Mouse (Mus musculus): ENCODE data around the gene Mylip. TPM values are rescaled to one million over a fixed set of nuclear protein-coding genes. Genes with fewer than 3 reads are reported as not detected.

Mylip gene
- polyA plus RNA-seq, 1 experiment from 2014 or later = 8.4 TPM

- H3K9ac ChIP-seq (replicated peaks) = no peak overlapping the region
- H3K4me2 ChIP-seq = no peak overlapping the region
- no peaks in the 10 kb centered on the region for H3K4me1 ChIP-seq
- H3K9me3 ChIP-seq (replicated peaks) = no peaks in the 10 kb centered on the region
- no peaks in the 10 kb centered on the region for H3K27me3 ChIP-seq (replicated peaks)
- ATAC-seq (ENCODE audit: low FRiP score) = no peak
- H3K27ac ChIP-seq (replicated peaks) = no peak overlapping the region
- 97% methylated on average over 2 of the region's 2 CpGs for WGBS
- H3K4me3 ChIP-seq (replicated peaks) = no peak overlapping the region
- no peaks in the 10 kb centered on the region for H3K36me3 ChIP-seq
These were observed 17.1 kb upstream of the Mylip start for GRCm38 (mm10) chr13:45372456-45372855.

GRCm38 (mm10) chr13:45374846-45375245 is 14.7 kb upstream of the Mylip start:
- no peak overlapping the region for H3K4me2 ChIP-seq
- no peaks in the 10 kb centered on the region for H3K4me1 ChIP-seq
- H3K27me3 ChIP-seq (replicated peaks) = no peaks in the 10 kb centered on the region
- ATAC-seq (ENCODE audit: low FRiP score) = no peak
- no peaks in the 10 kb centered on the region for H3K9me3 ChIP-seq (replicated peaks)
- no peak overlapping the region for H3K9ac ChIP-seq (replicated peaks)
- no peaks in the 10 kb centered on the region for H3K36me3 ChIP-seq
- 35% methylated on average over 6 of the region's 6 CpGs for WGBS
- H3K27ac ChIP-seq (replicated peaks) = no peak overlapping the region
- no peak overlapping the region for H3K4me3 ChIP-seq (replicated peaks)

- Histone ChIP-seq H3K4me2 (no peak overlapping the region), H3K36me3 (no peaks in the 10 kb centered on the region), H3K9ac (replicated peaks) (no peak overlapping the region), H3K27ac (replicated peaks) (no peak overlapping the region), H3K9me3 (replicated peaks) (no peaks in the 10 kb centered on the region), H3K4me1 (no peaks in the 10 kb centered on the region), H3K27me3 (replicated peaks) (no peaks in the 10 kb centered on the region), H3K4me3 (replicated peaks) (no peak overlapping the region)
- no peak for ATAC-seq (ENCODE audit: low FRiP score)
- WGBS = 80% methylated on average over 7 of the region's 7 CpGs
These were observed 7.3 kb upstream of the Mylip start for GRCm38 (mm10) chr13:45382208-45382607.

GRCm38 (mm10) chr13:45384636-45385035 is 4.9 kb upstream of the Mylip start:
- H3K9ac ChIP-seq (replicated peaks) = no peak overlapping the region
- H3K4me3 ChIP-seq (replicated peaks) = no peak overlapping the region
- no peaks in the 10 kb centered on the region for H3K27me3 ChIP-seq (replicated peaks)
- H3K4me2 ChIP-seq = no peak overlapping the region
- H3K4me1 ChIP-seq = no peaks in the 10 kb centered on the region
- H3K9me3 ChIP-seq (replicated peaks) = no peaks in the 10 kb centered on the region
- 93% methylated on average over 2 of the region's 2 CpGs for WGBS
- H3K36me3 ChIP-seq = no peaks in the 10 kb centered on the region
- H3K27ac ChIP-seq (replicated peaks) = no peak overlapping the region
- ATAC-seq (ENCODE audit: low FRiP score) = no peak

- no peak overlapping the region for H3K27ac ChIP-seq (replicated peaks)
- H3K4me3 ChIP-seq (replicated peaks) = no peak overlapping the region
- H3K27me3 ChIP-seq (replicated peaks) = no peaks in the 10 kb centered on the region
- H3K9ac ChIP-seq (replicated peaks) = no peak overlapping the region
- no peaks in the 10 kb centered on the region for H3K9me3 ChIP-seq (replicated peaks)
- H3K4me1 ChIP-seq = peaks cover 6% of the 10 kb centered on the region
- WGBS = 91% methylated on average over 6 of the region's 6 CpGs
- no peaks in the 10 kb centered on the region for H3K36me3 ChIP-seq
- no peak for ATAC-seq (ENCODE audit: low FRiP score)
- H3K4me2 ChIP-seq = no peak overlapping the region
These were observed 4.0 kb upstream of the Mylip start for GRCm38 (mm10) chr13:45385521-45385920.

GRCm38 (mm10) chr13:45386253-45386652 is 3.3 kb upstream of the Mylip start:
- ATAC-seq (ENCODE audit: low FRiP score) = no peak
- 90% methylated on average over 14 of the region's 14 CpGs for WGBS
- Histone ChIP-seq H3K27me3 (replicated peaks) (no peaks in the 10 kb centered on the region), H3K4me3 (replicated peaks) (no peak overlapping the region), H3K4me1 (peaks cover 13% of the 10 kb centered on the region), H3K4me2 (no peak overlapping the region), H3K36me3 (no peaks in the 10 kb centered on the region), H3K9ac (replicated peaks) (no peak overlapping the region), H3K27ac (replicated peaks) (no peak overlapping the region), H3K9me3 (replicated peaks) (no peaks in the 10 kb centered on the region)

- Histone ChIP-seq H3K4me2 (no peak overlapping the region), H3K9me3 (replicated peaks) (no peaks in the 10 kb centered on the region), H3K36me3 (no peaks in the 10 kb centered on the region), H3K27me3 (replicated peaks) (no peaks in the 10 kb centered on the region), H3K9ac (replicated peaks) (no peak overlapping the region), H3K27ac (replicated peaks) (no peak overlapping the region), H3K4me1 (peaks cover 13% of the 10 kb centered on the region), H3K4me3 (replicated peaks) (no peak overlapping the region)
- no peak for ATAC-seq (ENCODE audit: low FRiP score)
- 98% methylated on average over 4 of the region's 4 CpGs for WGBS
These were observed 2.3 kb upstream of the Mylip start for GRCm38 (mm10) chr13:45387231-45387630.

- no peak for ATAC-seq (ENCODE audit: low FRiP score)
- WGBS = 81% methylated on average over 16 of the region's 16 CpGs
- no peaks in the 10 kb centered on the region for H3K36me3 ChIP-seq
These were observed 1.2 kb upstream of the Mylip start for GRCm38 (mm10) chr13:45388254-45388805.

GRCm38 (mm10) chr13:45388889-45389288 is 653 bp upstream of the Mylip start:
- no peaks in the 10 kb centered on the region for H3K9me3 ChIP-seq (replicated peaks)
- WGBS = 41% methylated on average over 4 of the region's 4 CpGs
- H3K27me3 ChIP-seq (replicated peaks) = no peaks in the 10 kb centered on the region
- H3K36me3 ChIP-seq = no peaks in the 10 kb centered on the region
- H3K4me2 ChIP-seq = peak overlapping the region; percentile 95
- 0 out of 2 replicates have a peak overlapping the region, but pooled peaks have one; percentile 23 for H3K9ac ChIP-seq (replicated peaks)
- H3K4me1 ChIP-seq = peaks cover 14% of the 10 kb centered on the region
- no peak for ATAC-seq (ENCODE audit: low FRiP score)
- peak overlapping the region; percentile 75 for H3K4me3 ChIP-seq (replicated peaks)
- 0 out of 2 replicates have a peak overlapping the region, but pooled peaks have one; percentile 10 for H3K27ac ChIP-seq (replicated peaks)

More at GRCm38 (mm10) chr13:45388254-45388805, 1.2 kb upstream of the Mylip start:
- Histone ChIP-seq H3K9me3 (replicated peaks) (no peaks in the 10 kb centered on the region), H3K27me3 (replicated peaks) (no peaks in the 10 kb centered on the region), H3K4me1 (peaks cover 13% of the 10 kb centered on the region), H3K27ac (replicated peaks) (no peak overlapping the region), H3K9ac (replicated peaks) (no peak overlapping the region), H3K4me3 (replicated peaks) (no peak overlapping the region), H3K4me2 (no peak overlapping the region)

- no peak; the same call in 1 of the 2 replicates for ATAC-seq (ENCODE audit: low FRiP score)
- H3K27me3 ChIP-seq (replicated peaks) = no peaks in the 10 kb centered on the region
- no peaks in the 10 kb centered on the region for H3K9me3 ChIP-seq (replicated peaks)
- peak overlapping the region; percentile 82; the same call in 1 of the 2 replicates for H3K27ac ChIP-seq (replicated peaks)
- peak overlapping the region; percentile 75 for H3K4me3 ChIP-seq (replicated peaks)
- peak overlapping the region; percentile 95 for H3K4me2 ChIP-seq
- peak overlapping the region; percentile 74 for H3K9ac ChIP-seq (replicated peaks)
- 3% methylated on average over 25 of the region's 25 CpGs for WGBS
- no peaks in the 10 kb centered on the region for H3K36me3 ChIP-seq
- peaks cover 21% of the 10 kb centered on the region for H3K4me1 ChIP-seq
These were observed 895 bp downstream of the Mylip start for GRCm38 (mm10) chr13:45390312-45390961.

- Histone ChIP-seq H3K4me1 (peaks cover 21% of the 10 kb centered on the region), H3K36me3 (no peaks in the 10 kb centered on the region), H3K4me3 (replicated peaks) (peak overlapping the region; percentile 75), H3K27ac (replicated peaks) (no peak overlapping the region; the same call in 1 of the 2 replicates), H3K27me3 (replicated peaks) (no peaks in the 10 kb centered on the region), H3K9me3 (replicated peaks) (no peaks in the 10 kb centered on the region), H3K9ac (replicated peaks) (peak overlapping the region; percentile 74; the same call in 1 of the 2 replicates), H3K4me2 (peak overlapping the region; percentile 95)
- ATAC-seq (ENCODE audit: low FRiP score) = no peak
- 73% methylated on average over 19 of the region's 19 CpGs for WGBS
These were observed 1.7 kb downstream of the Mylip start for GRCm38 (mm10) chr13:45390962-45391853.
